Mouse (Mus musculus): ENCODE data around the gene Vmn1r15. TPM values are rescaled to one million over a fixed set of nuclear protein-coding genes. Genes with fewer than 3 reads are reported as not detected.

The Vmn1r15 gene
- polyA plus RNA-seq (2012; rRNA removed) = not detected in 2 replicates

GRCm38 (mm10) chr6:57257652-57258051 lies at the start of gene Vmn1r15:
TSS of gene Vmn1r15 (plus strand) at chr6:57257952.

DNA sequence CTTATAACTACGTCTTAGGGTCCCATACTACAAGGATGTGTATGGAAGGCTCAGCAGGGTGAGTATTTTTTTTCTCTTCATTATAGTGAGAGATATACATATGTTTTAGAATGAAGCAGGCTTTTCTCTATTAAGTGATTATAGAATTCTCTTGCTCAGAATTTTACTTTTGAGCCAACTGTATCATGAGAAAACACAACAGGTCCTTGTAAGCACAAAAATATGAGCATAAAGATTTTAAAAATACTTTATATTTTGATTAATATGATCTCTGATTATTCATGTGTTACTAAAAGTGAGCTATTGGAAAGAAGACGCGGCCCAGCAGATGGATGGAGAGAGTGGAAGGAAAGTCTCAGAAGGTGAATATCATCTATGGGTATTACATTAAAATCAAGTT lies 26.4 kb upstream of the Vmn1r15 start, which contains the start of gene Vmn1r14:
Vmn1r14 (plus strand) TSS at position 301 of the 400 bp plus-strand sequence.

Other genes starting within 250 kb of the Vmn1r15 start
- not detected in 2 replicates for gene Vmn1r7, start 232.6 kb upstream of the Vmn1r15 start, polyA plus RNA-seq (2012; rRNA removed)
- gene Vmn1r8, start 225.7 kb upstream of the Vmn1r15 start, polyA plus RNA-seq (2012; rRNA removed) = not detected in 2 replicates
- not detected in 2 replicates for gene Vmn1r9, start 191.2 kb upstream of the Vmn1r15 start, polyA plus RNA-seq (2012; rRNA removed)
- gene Vmn1r10, start 148.5 kb upstream of the Vmn1r15 start, polyA plus RNA-seq (2012; rRNA removed) = not detected in 2 replicates
- not detected in 2 replicates for gene Vmn1r11, start 124.5 kb upstream of the Vmn1r15 start, polyA plus RNA-seq (2012; rRNA removed)
- gene Vmn1r12, start 101.0 kb upstream of the Vmn1r15 start, polyA plus RNA-seq (2012; rRNA removed) = not detected in 2 replicates
- gene Vmn1r13, start 54.7 kb upstream of the Vmn1r15 start, polyA plus RNA-seq (2012; rRNA removed) = not detected in 2 replicates
- not detected in 2 replicates for gene Vmn1r14, start 26.3 kb upstream of the Vmn1r15 start, polyA plus RNA-seq (2012; rRNA removed)
- not detected in 2 replicates for gene Vmn1r16, start 71.5 kb downstream of the Vmn1r15 start, polyA plus RNA-seq (2012; rRNA removed)
- not detected in 2 replicates for gene Vmn1r17, start 105.8 kb downstream of the Vmn1r15 start, polyA plus RNA-seq (2012; rRNA removed)
- not detected in 2 replicates for gene Vmn1r18, start 137.8 kb downstream of the Vmn1r15 start, polyA plus RNA-seq (2012; rRNA removed)
- gene Vmn1r19, start 145.8 kb downstream of the Vmn1r15 start, polyA plus RNA-seq (2012; rRNA removed) = not detected in 2 replicates
- gene Vmn1r20, start 171.0 kb downstream of the Vmn1r15 start, polyA plus RNA-seq (2012; rRNA removed) = not detected in 2 replicates

Data from colon, adult 2 months (tissue).